Mouse (Mus musculus): ENCODE results near the gene Ffar2. TPM values are rescaled to one million over a fixed set of nuclear protein-coding genes. Genes with fewer than 3 reads are reported as not detected.

The Ffar2 gene
- polyA plus RNA-seq, 1 experiment from 2014 or later: not detected

Other genes with a start within 250 kb of the Ffar2 start
- gene Kmt2b, start 235.0 kb downstream of the Ffar2 start, polyA plus RNA-seq (2016; fragmentation: Nextera tagmentation; extraction: Ambion mirVana): 11.6 and 12.6 TPM in 2 replicates
- 0.17 and 0.19 TPM in 2 replicates for gene Zbtb32, start 224.9 kb downstream of the Ffar2 start, polyA plus RNA-seq (2016; fragmentation: Nextera tagmentation; extraction: Ambion mirVana)
- 0.37 and 0.73 TPM in 2 replicates for gene Upk1a, start 210.9 kb downstream of the Ffar2 start, polyA plus RNA-seq (2016; fragmentation: Nextera tagmentation; extraction: Ambion mirVana)
- 761 and 784 TPM in 2 replicates for gene Cox6b1, start 197.6 kb downstream of the Ffar2 start, polyA plus RNA-seq (2016; fragmentation: Nextera tagmentation; extraction: Ambion mirVana)
- gene Etv2, start 187.9 kb downstream of the Ffar2 start, polyA plus RNA-seq (2016; fragmentation: Nextera tagmentation; extraction: Ambion mirVana): not detected in 2 replicates
- gene Rbm42, start 173.5 kb downstream of the Ffar2 start, polyA plus RNA-seq (2016; fragmentation: Nextera tagmentation; extraction: Ambion mirVana): 151 and 154 TPM in 2 replicates
- 54.8 and 59.3 TPM in 2 replicates for gene Haus5, start 158.8 kb downstream of the Ffar2 start, polyA plus RNA-seq (2016; fragmentation: Nextera tagmentation; extraction: Ambion mirVana)
- gene Pmis2, start 152.2 kb downstream of the Ffar2 start, polyA plus RNA-seq (2016; fragmentation: Nextera tagmentation; extraction: Ambion mirVana): not detected in 2 replicates
- gene 2200002J24Rik, start 124.8 kb downstream of the Ffar2 start, polyA plus RNA-seq (2016; fragmentation: Nextera tagmentation; extraction: Ambion mirVana): not detected in 2 replicates
- 0.50 and 0.96 TPM in 2 replicates for gene Atp4a, start 111.6 kb downstream of the Ffar2 start, polyA plus RNA-seq (2016; fragmentation: Nextera tagmentation; extraction: Ambion mirVana)
- gene Tmem147, start 94.2 kb downstream of the Ffar2 start, polyA plus RNA-seq (2016; fragmentation: Nextera tagmentation; extraction: Ambion mirVana): 156 and 166 TPM in 2 replicates
- 0.62 and 0.97 TPM in 2 replicates for gene Gapdhs, start 80.1 kb downstream of the Ffar2 start, polyA plus RNA-seq (2016; fragmentation: Nextera tagmentation; extraction: Ambion mirVana)
- gene Sbsn, start 72.3 kb downstream of the Ffar2 start, polyA plus RNA-seq (2016; fragmentation: Nextera tagmentation; extraction: Ambion mirVana): 1.1 and 1.3 TPM in 2 replicates
- 0.32 TPM in 1 of 2 replicates, not detected in the other for gene Dmkn, start 60.0 kb downstream of the Ffar2 start, polyA plus RNA-seq (2016; fragmentation: Nextera tagmentation; extraction: Ambion mirVana)
- gene Krtdap, start 35.9 kb downstream of the Ffar2 start, polyA plus RNA-seq (2016; fragmentation: Nextera tagmentation; extraction: Ambion mirVana): 1.0 and 1.1 TPM in 2 replicates
- gene Ffar3, start 32.4 kb upstream of the Ffar2 start, polyA plus RNA-seq (2016; fragmentation: Nextera tagmentation; extraction: Ambion mirVana): 0.13 TPM in 1 of 2 replicates, not detected in the other
- gene Ffar1, start 37.8 kb upstream of the Ffar2 start, polyA plus RNA-seq (2016; fragmentation: Nextera tagmentation; extraction: Ambion mirVana): not detected in 2 replicates
- 0.09 and 0.17 TPM in 2 replicates for gene Cd22, start 56.6 kb upstream of the Ffar2 start, polyA plus RNA-seq (2016; fragmentation: Nextera tagmentation; extraction: Ambion mirVana)
- 0.26 and 0.29 TPM in 2 replicates for gene Mag, start 91.1 kb upstream of the Ffar2 start, polyA plus RNA-seq (2016; fragmentation: Nextera tagmentation; extraction: Ambion mirVana)
- not detected in 2 replicates for gene Hamp2, start 100.9 kb upstream of the Ffar2 start, polyA plus RNA-seq (2016; fragmentation: Nextera tagmentation; extraction: Ambion mirVana)
- gene Hamp, start 120.3 kb upstream of the Ffar2 start, polyA plus RNA-seq (2016; fragmentation: Nextera tagmentation; extraction: Ambion mirVana): not detected in 2 replicates
- 31.8 and 32.7 TPM in 2 replicates for gene Usf2, start 133.0 kb upstream of the Ffar2 start, polyA plus RNA-seq (2016; fragmentation: Nextera tagmentation; extraction: Ambion mirVana)
- 25.6 and 26.2 TPM in 2 replicates for gene Lsr, start 149.7 kb upstream of the Ffar2 start, polyA plus RNA-seq (2016; fragmentation: Nextera tagmentation; extraction: Ambion mirVana)
- 1.4 and 2.0 TPM in 2 replicates for gene Fam187b, start 150.0 kb upstream of the Ffar2 start, polyA plus RNA-seq (2016; fragmentation: Nextera tagmentation; extraction: Ambion mirVana)
- gene Fxyd5, start 218.7 kb upstream of the Ffar2 start, polyA plus RNA-seq (2016; fragmentation: Nextera tagmentation; extraction: Ambion mirVana): 11.0 and 13.6 TPM in 2 replicates
- gene Fxyd7, start 227.7 kb upstream of the Ffar2 start, polyA plus RNA-seq (2016; fragmentation: Nextera tagmentation; extraction: Ambion mirVana): 26.0 and 36.0 TPM in 2 replicates
- 24.2 and 31.1 TPM in 2 replicates for gene Fxyd1, start 233.4 kb upstream of the Ffar2 start, polyA plus RNA-seq (2016; fragmentation: Nextera tagmentation; extraction: Ambion mirVana)
- gene Lgi4, start 235.6 kb upstream of the Ffar2 start, polyA plus RNA-seq (2016; fragmentation: Nextera tagmentation; extraction: Ambion mirVana): 1.5 and 2.0 TPM in 2 replicates